Mouse (Mus musculus) right cerebral cortex, postnatal 25 days (tissue): ENCODE measurements around the gene Rrp1b.
A peak's percentile ranks its signal among the peaks of the same experiment; 100 is the strongest.

Experiments used
- DNase-seq: peaks from one replicate; pipeline ENCODE4 v3.0.0; 2022

Rrp1b gene

DNA sequence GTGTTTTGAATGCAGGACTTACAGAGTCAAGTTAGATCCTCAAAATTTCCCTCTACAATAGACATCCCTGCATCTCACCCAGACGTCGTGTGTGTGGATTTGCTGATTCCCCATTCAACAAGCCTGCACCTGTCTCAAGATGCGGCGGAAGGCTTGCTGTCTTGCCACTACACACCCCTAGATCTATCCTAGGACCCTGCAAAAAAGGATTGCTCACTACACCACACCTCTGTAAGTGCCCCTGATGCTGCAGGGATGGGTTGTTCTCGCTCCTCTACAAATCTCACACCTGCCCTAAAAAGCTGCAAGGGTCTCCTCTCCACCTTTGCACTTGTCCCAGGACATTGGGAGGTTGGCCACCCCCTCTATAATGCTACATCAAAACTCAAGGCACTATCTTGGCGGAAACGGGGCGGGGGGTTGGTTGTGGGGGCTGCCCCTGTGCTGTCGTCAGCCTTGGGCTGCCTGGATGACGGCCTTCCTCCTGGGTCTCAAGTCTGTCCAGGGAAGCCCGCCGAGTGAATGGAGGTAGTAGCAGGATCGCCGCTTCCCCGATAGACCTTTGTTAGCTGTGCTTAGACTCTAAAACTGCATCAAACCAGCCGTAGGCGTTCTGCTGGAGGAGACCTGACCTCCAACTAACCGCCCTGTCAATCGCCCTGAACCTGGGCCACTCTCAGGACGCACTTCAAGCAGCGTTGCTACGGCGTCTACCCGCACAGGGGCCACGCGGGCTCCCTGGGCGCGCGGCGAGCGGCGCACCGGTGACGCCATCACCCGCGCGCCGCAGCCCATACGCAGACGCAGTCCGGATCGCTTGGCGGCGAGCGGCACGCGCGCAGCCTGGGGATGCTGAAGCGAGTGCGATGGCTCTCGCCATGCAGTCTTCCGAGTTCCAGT, at the start of gene Rrp1b, which contains the start of gene Hsf2bp:
TSS of gene Rrp1b (plus strand) at position 492 of the 900 bp plus-strand sequence.
TSS of gene Hsf2bp (minus strand) at position 741 of the 900 bp plus-strand sequence.
- DNase-seq, result peak; percentile 81

DNA sequence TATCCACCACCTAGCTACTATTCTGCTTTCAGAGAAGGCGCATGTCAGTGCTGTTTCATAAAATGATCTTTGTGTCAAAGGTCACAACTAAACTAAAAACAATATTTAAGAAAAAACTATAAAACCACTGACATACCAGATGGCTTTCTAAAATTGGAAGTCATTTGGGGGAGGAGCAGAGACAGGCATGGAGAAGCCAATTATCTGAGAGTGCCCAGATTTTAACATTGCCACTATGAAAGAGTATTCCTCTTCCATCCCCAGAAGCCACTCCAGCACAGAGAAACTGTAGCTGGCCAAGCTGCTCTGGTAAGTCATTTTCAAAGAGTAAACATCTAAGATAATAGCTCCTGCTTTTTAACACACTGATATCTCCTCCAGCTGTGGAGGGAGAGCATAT, 49.0 kb upstream of the Rrp1b start:
- DNase-seq, result no peak

DNA sequence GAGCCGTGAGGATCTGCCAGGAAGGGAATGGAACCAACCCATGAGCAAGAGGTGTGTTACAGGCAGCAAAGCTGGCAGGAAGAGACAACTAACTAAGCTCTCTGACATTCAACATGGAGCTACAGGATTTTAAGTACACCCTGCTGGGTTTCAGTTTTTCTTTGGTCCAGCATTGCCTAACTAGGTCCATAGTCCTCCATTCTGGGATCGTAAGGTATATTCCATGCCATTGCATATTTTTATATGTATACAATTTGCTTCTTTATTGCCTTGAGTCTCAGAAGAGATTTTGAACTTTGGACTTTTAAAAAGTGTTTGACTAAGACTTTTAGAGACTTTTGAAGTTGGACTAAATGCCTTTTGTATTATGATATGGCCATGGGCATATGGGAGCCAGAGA, 46.9 kb upstream of the Rrp1b start:
- no peak for DNase-seq

DNA sequence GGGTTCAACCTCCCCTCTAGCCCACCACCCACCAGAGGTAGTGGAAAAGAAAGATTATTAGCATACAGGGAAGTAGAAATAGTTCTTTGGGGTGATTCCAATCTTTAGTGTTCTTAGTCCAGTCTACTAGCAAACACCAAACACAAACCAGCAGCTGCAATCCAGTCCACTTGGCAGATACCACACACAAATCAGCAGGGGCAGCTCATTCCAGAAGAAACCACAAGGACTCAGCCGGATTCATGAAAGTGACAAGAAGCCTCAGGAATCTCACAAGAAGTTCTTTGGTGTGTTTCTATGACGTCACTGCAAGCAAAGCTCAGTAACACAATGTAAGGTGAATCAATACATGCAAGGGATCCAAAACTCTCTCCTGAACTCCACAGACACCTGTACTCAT, 43.9 kb upstream of the Rrp1b start:
- DNase-seq, result no peak

DNA sequence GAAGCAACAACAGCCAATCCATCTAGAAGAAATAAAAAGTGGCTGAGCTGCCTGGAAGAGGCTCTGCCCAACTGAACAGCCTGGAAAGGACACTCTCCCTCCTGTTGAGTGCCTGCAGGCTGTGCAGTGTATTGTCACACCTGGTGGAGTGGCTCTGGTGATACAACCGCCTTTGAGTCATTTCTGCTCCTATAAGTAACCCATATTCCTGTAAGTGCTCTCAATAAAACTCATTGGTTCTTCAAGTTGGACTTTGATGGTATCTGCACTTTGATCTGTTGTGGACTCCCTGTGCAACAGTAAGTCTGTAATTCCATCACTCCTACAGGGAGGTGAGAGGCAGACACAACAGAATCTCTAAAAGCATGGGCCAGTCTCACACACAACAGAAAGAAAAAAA, 42.5 kb upstream of the Rrp1b start:
- DNase-seq, result no peak

DNA sequence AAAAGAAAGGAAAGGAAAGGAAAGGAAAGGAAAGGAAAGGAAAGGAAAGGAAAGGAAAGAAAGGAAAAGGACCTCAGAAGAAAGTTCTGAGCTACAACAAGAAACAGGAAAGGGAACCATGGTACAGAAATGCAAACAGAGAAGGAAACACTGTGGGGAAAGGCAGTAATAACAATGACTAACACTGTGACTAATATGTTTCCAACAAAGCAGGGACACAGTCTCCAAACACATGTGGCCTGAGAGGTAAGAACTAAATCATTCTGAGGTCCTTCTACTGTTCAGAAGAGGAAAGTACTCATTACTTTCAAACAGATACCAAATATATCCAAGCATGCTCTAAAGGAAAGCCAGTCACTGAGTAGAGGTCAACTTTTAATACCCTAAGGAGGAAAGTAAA, 41.8 kb upstream of the Rrp1b start:
- no peak for DNase-seq

DNA sequence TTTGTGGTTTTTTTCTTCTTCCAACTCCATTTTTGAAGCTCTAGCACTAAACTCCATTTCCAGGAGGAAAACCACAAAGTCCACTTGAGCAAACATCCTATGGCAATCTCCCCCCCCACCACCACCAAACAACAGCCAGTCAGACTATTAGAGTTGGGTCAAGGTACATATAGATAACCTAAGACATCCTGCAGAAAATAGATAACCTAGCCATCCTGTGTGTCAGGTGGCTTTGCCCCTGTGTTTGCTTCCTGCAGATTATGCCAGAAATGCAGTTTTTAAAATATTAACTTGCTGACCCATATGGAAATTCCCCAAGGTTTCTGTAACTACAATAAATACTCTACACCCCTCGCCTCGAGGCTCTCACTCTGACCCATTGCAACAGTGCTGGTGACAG, 40.1 kb upstream of the Rrp1b start:
- DNase-seq, result no peak

DNA sequence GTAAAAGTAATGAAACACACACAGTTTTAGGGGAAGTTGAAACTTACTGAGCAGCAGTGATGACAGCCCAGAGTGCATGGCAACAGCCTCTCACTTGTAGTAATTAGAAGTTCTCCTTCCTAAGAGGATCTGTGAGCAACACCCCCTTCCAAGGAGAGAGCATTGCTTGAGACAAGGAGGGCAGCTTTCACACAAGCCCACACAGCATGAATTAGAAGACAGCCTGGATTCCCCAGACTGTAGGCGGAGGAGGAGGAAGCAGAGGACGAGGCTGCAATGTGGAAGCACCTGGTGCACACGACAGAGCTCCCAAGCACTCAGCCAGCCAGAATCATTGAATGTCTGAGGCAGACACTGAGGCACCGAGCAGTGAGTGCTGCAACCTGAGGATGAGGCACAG, 39.6 kb upstream of the Rrp1b start:
- peak; percentile 23 for DNase-seq

DNA sequence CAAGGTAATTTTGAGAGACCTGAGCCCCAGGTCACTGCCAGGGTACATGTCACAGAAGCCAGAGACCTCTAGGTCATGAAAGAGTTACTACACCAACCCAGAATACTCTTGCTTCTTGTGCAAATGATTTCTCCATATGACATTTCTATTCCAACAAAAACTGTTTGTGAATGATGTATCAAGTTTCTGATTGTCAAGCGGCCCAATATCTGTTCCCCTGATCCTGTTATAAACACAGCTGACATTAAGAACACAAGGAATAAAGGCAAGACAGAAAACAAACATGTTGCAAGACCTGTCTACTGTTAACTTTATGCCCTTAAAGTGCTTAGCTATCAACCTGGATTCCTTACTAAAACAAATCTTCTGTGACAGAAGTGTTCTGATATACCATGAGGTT, 37.5 kb upstream of the Rrp1b start:
- no peak for DNase-seq

DNA sequence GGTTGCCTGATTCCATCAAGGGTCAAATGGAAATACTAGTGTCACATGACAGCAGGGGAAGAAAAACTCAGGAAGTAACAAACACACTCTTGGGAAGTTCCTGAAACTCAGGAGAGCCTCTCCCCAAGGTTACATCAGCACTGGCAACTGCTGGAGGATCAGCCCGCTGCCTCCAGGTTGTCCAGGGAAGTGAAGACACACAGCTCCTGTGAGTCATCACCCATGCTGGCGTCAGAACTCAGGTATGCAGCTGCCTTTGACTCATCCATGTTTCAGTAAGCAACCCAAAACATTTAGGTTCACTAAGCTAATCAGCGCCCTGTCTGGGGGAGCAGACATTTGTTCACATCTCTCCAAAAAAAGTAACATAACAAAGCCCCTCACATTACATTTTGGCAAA, 32.6 kb upstream of the Rrp1b start:
- DNase-seq, result no peak

DNA sequence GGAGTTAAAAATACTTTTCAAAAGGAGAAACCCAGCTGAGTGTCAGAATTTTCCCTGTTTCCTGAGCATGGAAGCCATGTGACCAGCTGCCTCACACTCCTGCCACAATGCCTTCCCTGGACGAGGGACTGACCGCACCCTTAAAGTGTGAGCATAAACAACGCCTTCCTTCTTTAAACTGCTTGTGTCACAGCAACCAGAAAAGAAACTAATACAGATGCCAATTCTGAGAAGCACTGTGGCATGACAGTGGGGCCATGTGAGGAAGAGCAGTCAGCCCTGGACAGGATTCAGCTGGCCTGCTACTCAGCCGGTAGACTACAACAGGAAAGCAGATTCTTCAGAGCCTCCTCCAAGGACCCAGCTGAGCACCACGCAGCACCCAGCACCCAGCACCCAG, 29.1 kb upstream of the Rrp1b start:
- DNase-seq, result no peak

DNA sequence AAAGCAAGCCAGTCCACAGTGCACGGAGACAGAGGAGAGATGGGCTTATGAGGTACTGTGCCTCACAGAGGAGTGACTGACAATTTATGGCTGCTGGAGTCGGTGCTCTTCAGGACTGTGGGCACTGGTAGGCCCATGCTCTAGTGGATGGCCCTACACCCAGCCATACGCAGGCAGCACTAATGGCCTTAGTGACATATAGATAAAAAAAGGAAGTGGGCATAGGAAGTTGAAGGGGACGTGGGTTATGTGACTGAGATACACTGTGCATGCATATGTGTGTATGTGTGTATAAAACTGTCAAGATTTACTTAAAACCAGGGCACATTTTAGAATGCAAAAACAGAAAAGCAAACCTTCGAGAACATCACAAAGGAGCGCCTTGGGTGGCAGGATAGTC, 24.2 kb upstream of the Rrp1b start:
- no peak for DNase-seq

DNA sequence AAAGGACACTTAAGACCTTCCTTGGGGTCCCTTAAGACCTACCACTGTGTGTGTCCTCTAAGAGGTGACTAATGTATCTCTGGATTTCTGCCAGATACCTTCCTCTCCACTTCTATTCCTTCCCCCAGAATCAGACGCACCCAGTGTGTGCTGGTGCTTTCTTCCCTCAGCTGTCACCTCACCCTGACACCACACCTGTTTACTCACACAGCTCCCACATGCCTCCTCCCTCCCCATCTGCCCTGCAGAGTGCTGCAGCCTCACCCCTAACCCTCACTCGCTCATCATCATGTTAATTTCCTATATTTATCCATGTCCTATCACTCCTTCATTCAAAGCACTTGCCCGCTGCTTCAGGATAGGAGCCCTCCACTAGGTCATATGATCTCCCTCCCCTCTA, 23.6 kb upstream of the Rrp1b start:
- DNase-seq, result no peak

DNA sequence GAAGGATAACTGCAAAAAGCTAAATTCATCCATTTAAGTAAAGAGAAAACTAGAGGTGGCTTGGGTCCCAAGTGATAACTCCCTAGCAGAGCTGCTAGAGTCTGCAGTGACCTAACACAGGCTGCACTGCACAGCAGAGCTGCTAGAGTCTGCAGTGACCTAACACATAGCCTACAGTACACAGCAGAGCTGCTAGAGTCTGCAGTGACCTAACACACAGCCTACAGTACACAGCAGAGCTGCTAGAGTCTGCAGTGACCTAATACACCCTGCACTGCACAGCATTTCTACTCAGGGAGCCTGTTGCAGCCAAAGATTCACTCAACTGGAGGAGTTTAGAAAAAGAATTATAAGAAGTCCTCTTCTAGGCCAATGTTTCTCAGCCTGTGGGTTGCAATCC, 22.2 kb upstream of the Rrp1b start:
- DNase-seq, result no peak

DNA sequence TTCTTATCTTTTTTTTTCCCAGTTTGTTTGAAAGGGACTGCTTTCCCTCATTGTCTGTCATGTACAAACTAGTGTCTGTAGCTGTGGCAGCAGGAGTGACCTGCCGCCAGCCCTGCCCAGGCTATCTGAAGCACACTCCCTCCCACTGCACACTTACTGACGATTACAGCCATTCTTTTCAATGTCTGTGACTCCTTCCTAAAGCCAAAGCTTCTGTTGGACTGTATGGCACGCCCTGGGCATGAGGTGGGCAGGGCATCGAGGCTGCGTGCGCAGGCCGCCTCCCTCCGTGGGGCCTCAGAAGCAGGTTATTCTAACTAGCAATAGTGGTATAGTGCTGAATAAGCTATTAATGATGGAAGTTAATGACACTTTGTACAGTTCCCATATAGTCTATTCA, 19.4 kb upstream of the Rrp1b start:
- no peak for DNase-seq

DNA sequence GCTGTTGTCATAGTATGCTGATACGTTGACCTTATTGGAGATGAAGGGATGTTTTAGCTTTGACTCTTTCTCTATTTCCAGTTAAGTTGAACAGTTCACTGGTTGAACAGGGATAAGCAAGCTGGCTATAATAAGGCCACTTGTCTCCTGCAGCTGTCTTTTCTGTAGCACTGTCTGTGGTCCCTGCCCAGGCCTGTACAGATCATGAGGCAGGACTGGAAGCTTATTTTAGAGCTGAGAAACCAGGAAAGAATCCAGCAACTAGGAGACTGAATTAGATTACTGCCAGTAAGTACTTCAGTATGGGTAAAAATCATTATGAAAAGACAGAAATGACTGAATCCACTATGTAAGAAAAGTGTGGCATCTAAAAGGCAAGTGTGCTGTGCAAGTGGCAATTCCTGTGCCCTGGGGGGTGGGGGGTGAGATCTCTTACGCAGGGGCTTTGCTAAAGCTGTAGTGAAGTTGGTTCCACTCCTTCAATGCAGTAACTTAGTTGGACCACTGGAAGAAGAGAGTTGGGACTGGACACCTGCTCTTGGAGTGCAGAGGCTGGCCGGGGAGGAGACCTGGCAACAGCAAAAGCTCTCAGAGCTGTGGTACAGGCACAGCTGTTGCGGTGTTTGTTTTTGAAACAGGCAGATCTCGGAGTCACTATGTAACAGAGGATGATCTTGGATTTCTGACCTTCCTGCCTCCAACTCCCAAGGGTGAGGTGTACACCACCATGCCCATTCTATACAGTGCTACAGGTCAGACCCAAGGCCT, 17.6 kb upstream of the Rrp1b start:
- no peak for DNase-seq

DNA sequence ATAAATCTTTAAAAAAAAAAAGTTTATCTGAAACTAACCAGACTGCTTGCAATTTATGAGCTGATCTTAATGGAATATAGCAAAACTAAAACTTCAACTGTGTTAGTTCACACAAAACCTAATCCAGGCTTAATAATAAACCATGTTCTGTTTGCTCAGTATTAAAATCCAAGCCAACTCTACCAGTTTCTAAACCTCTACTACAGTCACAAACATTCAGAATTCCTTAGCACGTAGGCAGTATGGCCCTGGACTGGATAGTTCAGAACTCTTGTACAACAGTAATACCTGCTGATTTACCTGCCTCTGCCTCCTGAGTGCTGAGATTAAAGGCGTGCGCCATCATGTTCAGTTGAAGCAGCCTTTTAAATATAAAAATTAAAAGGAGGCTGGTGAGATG, 13.9 kb upstream of the Rrp1b start:
- no peak for DNase-seq

DNA sequence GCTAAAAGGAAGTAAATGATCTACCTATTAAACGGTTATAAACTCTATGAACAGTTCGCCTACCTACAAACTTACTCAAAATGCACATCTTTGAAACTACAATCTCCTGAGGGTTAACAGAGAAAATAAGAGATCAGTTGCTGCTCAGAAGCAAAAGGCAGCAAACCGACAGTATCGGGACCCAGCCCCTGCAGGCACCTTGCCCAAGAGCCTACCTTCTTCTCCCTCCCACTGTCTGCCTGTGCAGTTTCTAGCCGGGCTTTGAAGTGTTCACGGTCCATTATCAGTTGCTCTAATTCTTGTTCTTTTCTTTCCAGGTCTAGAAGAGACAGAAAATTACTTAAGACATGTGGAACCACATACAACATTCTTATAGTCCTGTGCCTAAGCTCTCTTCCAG, 13.3 kb upstream of the Rrp1b start:
- DNase-seq, result no peak

DNA sequence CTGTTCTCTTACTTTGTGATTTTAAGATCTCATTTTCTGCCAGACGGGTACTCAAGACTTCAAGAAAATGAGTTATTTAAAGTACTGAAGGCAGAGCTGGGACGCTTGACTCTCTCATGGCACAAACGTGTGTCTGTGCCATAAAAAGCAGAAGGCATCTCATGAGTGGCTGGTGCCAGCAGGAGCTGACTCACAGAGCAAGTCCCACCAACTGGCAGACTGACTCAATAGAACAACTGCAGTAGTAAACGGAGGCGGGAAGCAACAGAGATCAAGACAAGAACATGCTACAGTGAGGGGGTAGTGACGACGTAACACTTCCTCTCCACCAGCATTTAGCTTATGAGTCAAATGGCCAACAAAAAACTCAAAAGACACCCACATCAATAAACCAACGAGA, 12.8 kb upstream of the Rrp1b start:
- peak; percentile 84 for DNase-seq

DNA sequence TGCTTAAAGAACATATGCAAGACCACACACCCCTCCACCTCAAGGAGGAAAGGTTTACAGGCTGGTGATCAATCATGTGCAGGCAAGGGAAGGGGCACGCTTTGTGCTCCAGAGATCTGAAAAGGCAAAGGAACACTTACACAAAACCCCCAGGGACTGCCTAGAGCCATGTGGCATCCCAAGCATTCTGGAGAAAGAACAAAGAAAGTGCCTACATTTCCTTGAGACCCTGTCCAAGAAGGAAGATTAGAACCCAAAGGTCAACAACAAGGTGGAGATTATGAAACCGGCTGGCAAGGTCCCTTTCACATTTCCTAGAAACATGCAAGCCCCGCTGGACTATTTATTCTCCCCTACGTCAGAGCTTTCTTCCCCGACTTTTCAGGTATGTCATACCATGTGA, 11.2 kb upstream of the Rrp1b start:
- DNase-seq, result no peak

DNA sequence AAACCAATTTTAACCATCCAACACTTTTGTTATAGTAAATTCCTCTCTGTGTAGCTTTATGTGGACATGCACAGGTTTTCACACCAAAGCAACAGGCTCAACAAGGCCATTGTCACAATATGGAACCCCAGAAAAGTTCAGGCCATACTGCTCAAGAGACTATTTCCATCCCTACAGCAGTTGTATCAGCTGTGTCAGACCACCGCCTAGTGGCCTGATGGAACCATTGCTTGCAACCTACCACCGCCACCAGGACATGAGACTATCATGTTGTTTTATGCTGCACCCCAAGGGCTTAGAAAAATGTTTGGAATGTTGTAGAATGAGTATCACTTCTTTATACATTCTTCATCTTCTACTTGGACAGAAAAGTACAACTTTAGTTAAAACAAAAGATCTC, 10.5 kb upstream of the Rrp1b start:
- DNase-seq, result peak; percentile 61

DNA sequence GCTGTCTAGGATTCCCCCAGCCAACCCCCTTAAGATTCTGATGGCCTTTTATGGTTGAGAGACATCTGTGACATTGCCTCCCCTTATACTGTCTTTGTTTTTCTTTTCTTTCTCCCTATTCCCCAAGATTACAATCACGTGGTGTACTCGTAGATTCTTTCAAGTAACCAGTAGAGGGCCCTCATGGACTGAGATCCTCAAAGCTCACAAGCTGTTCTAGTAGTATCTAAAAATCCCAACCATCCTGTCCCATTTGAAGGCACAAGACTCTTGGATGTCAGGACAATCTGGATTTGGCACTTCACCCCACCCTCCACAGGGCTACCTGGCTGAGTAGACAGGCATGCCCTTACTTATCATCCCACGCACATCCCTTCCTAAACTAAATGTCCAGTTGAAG, 8.2 kb upstream of the Rrp1b start:
- no peak for DNase-seq

DNA sequence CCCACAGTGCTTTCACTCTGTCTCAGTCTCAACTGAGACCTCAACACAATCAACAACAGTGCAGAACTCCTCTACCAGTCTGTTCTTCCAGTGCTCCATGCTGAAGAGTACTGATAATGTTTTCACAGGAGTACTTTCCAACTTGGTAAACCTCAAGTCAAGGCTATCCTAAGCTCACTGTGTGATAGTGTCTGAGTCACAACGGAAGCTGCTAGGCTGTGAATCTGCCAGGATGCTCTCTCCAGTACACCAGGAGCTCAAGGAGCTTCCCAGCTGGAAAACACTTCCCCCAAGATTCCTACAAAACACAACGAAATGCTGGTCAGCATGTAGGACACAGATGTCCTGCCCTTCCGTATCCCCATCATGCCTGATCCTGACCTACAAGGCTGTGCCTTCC, 7.6 kb upstream of the Rrp1b start:
- DNase-seq, result no peak

DNA sequence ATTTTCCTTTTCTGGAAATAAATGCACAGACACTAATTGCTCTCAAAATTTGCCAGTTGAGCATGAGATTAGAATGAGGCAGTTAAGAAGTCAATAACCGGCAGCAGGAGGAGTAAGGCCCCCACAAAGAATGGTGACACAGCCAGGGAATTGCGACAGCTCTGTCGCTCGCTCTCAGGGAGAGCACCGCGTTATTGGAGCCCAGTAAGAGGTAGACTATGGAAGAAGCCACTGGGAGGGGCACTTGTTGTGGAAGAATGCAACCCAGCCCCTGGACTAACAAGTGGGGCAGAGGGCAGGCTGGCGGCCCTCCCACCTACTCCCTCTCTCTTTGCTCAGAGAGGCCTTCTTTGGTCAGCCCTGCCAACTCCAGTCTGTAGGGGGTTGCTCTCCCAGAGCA, 4.2 kb upstream of the Rrp1b start:
- DNase-seq, result no peak
